Mouse (Mus musculus) T-cell, adult 66 days (primary cell): ENCODE results near the gene Eepd1. TPM values are rescaled to one million over a fixed set of nuclear protein-coding genes. Genes with fewer than 3 reads are reported as not detected.

Source experiments
- total RNA-seq, 2 experiments: library from RNA; stranded (reverse); gene quantifications; 3 replicates in 1 of 2; 4 replicates in 1 of 2; pipeline ENCODE4 v1.2.4; 2023

The Eepd1 gene
- total RNA-seq: 1 to 10 TPM; 1.2 to 2.2 TPM

DNA sequence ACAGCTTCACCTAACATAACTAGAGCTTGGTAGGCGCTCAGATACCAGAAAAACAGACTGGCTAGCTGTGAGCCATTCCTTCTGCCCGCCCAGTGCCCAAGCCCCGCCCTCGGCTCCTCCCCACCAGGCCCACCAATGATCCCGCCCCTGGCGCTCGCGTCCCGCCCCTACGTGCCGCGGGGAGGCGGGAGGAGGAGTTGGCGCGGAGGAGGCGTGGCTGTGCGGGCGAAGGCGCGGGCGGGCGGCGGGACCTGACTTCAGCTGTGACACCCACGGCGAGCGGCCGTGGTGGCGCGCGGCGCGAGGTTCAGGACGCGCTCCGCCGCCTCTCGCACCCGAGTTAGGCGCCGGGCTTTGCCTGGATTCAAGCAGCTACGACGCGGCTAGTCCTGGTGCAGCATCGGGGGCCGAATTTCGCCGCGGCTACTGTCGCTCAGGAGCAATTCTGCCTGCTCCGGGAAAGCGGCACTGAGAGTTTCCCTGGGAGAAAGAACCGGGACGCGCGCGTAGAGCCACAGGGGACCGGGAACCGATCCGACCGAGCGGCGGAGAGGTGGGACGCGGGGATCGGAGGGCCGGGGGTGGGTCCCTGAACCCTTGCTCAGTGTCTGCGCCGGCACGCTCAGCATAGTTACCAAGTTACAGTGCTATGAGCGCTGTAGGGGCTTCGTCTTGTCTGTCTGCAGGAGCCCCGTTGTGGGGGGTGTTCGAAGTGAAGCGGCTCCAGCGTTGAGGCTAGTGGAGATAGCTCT lies at the start of gene Eepd1:
TSS of gene Eepd1 (plus strand) at position 204 of the 752 bp plus-strand sequence.

Other genes starting within 250 kb of the Eepd1 start
- gene Sept7, start 229.1 kb upstream of the Eepd1 start, total RNA-seq: 100 to 1,000 TPM; 157 to 168 TPM